ENCODE assay signal across 8 mouse cellular contexts in genomic region chr9:70657013-70657967, GRCm38 (mm10). TPM values are rescaled to one million over a fixed set of nuclear protein-coding genes. Genes with fewer than 3 reads are reported as not detected.
DNase-seq lines count a peak whose midpoint lies in the region; ATAC-seq and TF ChIP-seq lines count a peak whose summit lies in the region.

TSS of gene Mindy2 (minus strand) at chr9:70657174.

- peak; percentile 92 for DNase-seq in 3T3-L1 (ENCODE audit: low read depth, low spot score)
- DNase-seq in adrenal gland, postnatal 4 days (ENCODE audit: low spot score in 2 of 2) = peak; percentile 94 to 98
- peak; percentile 98 for DNase-seq in embryonic facial prominence, embryonic 14.5 days (ENCODE audit: low spot score)
- DNase-seq in heart, adult 8-10 months (ENCODE audit: low spot score) = peak; percentile 94
- DNase-seq in kidney, adult 9 months = peak; percentile 97
- DNase-seq in limb, embryonic 14.5 days (ENCODE audit: low spot score) = peak; percentile 95
- DNase-seq in midbrain, postnatal 0 days (ENCODE audit: low spot score) = peak; percentile 98
- DNase-seq in spleen, postnatal 14 days (ENCODE audit: low spot score in 2 of 2) = peak; percentile 99

- TF ChIP-seq CTCF in midbrain, postnatal 0 days (IDR thresholded peaks at IDR 0.05) = no peak

- no peaks in the 10 kb centered on the region for H3K27me3 ChIP-seq in embryonic facial prominence, embryonic 14.5 days (replicated peaks; ENCODE audit: control insufficient read depth, insufficient read depth, low read length)
- H3K27me3 ChIP-seq in limb, embryonic 14.5 days (ENCODE audit: control insufficient read depth, insufficient read depth, low read length) = no peaks in the 10 kb centered on the region
- H3K27me3 ChIP-seq in midbrain, postnatal 0 days (ENCODE audit: insufficient read depth, low read length) = no peaks in the 10 kb centered on the region

- peak within 1 kb of the TSS; percentile 95 for H3K27ac ChIP-seq in embryonic facial prominence, embryonic 14.5 days (replicated peaks; ENCODE audit: low read depth, low read length)
- H3K27ac ChIP-seq in limb, embryonic 14.5 days (replicated peaks; ENCODE audit: low read depth, low read length) = peak within 1 kb of the TSS; percentile 88
- peak within 1 kb of the TSS; percentile 96 for H3K27ac ChIP-seq in midbrain, postnatal 0 days (ENCODE audit: low read depth, low read length)

- peak within 1 kb of the TSS; percentile 88 for H3K4me3 ChIP-seq in embryonic facial prominence, embryonic 14.5 days (ENCODE audit: low read depth, low read length)
- H3K4me3 ChIP-seq in limb, embryonic 14.5 days (replicated peaks; ENCODE audit: low read length) = peak within 1 kb of the TSS; percentile 87
- H3K4me3 ChIP-seq in midbrain, postnatal 0 days (ENCODE audit: low read depth, low read length) = peak within 1 kb of the TSS; percentile 99

- peak within 1 kb of the TSS; percentile 90 for H3K9ac ChIP-seq in embryonic facial prominence, embryonic 14.5 days (ENCODE audit: low read depth, low read length)
- peak within 1 kb of the TSS; percentile 82 for H3K9ac ChIP-seq in limb, embryonic 14.5 days (ENCODE audit: low read depth, low read length, severe bottlenecking)
- peak within 1 kb of the TSS; percentile 95 for H3K9ac ChIP-seq in midbrain, postnatal 0 days (replicated peaks; ENCODE audit: low read length, poor library complexity, severe bottlenecking)

- TF ChIP-seq POLR2A in limb, embryonic 14.5 days (IDR thresholded peaks at IDR 0.05; ENCODE audit: borderline replicate concordance, extremely low read depth, insufficient read depth, insufficient read length) = peak; percentile 90; the same call in 1 of the 2 replicates

- 2% methylated on average over 48 of the region's 67 CpGs for WGBS in embryonic facial prominence, embryonic 14.5 days
- WGBS in limb, embryonic 14.5 days = 2% methylated on average over 65 of the region's 67 CpGs
- 2% methylated on average over 59 of the region's 67 CpGs for whole genome bisulfite sequencing in midbrain, postnatal 0 days

- peak; percentile 97 for ATAC-seq in embryonic facial prominence, embryonic 14.5 days (ENCODE audit: low read depth)
- peak; percentile 99 for ATAC-seq in limb, embryonic 14.5 days (ENCODE audit: low FRiP score, low read depth)
- ATAC-seq in midbrain, postnatal 0 days (ENCODE audit: low FRiP score) = peak; percentile 97

- peaks cover 19% of the 10 kb centered on the region for H3K4me1 ChIP-seq in embryonic facial prominence, embryonic 14.5 days (ENCODE audit: control insufficient read depth, insufficient read depth, low read length)
- H3K4me1 ChIP-seq in limb, embryonic 14.5 days (ENCODE audit: control insufficient read depth, insufficient read depth, low read length) = peaks cover 12% of the 10 kb centered on the region; the same call in 1 of the 2 replicates
- peaks cover 9% of the 10 kb centered on the region; the same call in 1 of the 2 replicates for H3K4me1 ChIP-seq in midbrain, postnatal 0 days (ENCODE audit: insufficient read depth, low read length)

- no peaks in the 10 kb centered on the region for H3K9me3 ChIP-seq in embryonic facial prominence, embryonic 14.5 days (ENCODE audit: control insufficient read depth, low read length)
- H3K9me3 ChIP-seq in limb, embryonic 14.5 days (ENCODE audit: control insufficient read depth, low read length) = no peaks in the 10 kb centered on the region
- no peaks in the 10 kb centered on the region for H3K9me3 ChIP-seq in midbrain, postnatal 0 days (ENCODE audit: low read length)

- no peaks in the 10 kb centered on the region for H3K36me3 ChIP-seq in embryonic facial prominence, embryonic 14.5 days (ENCODE audit: control insufficient read depth, insufficient read depth, low read length)
- no peaks in the 10 kb centered on the region for H3K36me3 ChIP-seq in limb, embryonic 14.5 days (ENCODE audit: control insufficient read depth, insufficient read depth, low read length)
- H3K36me3 ChIP-seq in midbrain, postnatal 0 days (ENCODE audit: insufficient read depth, low read length) = no peaks in the 10 kb centered on the region

- H3K4me2 ChIP-seq in embryonic facial prominence, embryonic 14.5 days (ENCODE audit: low read depth, low read length) = peak within 1 kb of the TSS; percentile 88
- peak within 1 kb of the TSS; percentile 88 for H3K4me2 ChIP-seq in limb, embryonic 14.5 days (replicated peaks; ENCODE audit: low read depth, low read length, severe bottlenecking)
- H3K4me2 ChIP-seq in midbrain, postnatal 0 days (ENCODE audit: low read depth, low read length, poor library complexity, severe bottlenecking) = peak within 1 kb of the TSS; percentile 67

RNA-seq across cellular contexts. Expression of gene Mindy2, which starts in this region (rescaled TPM):
- 10 to 100 TPM; 17.8 to 19.0 TPM for total RNA-seq in adrenal gland, postnatal 4 days (2021)
- polyA plus RNA-seq in embryonic facial prominence, embryonic 14.5 days (2014; fragmentation: Nextera tagmentation; extraction: Ambion mirVana) = 15.3 and 15.5 TPM in 2 replicates
- total RNA-seq in heart, adult 8-10 months (2022) = 10 to 100 TPM; 32.6 to 36.5 (median 33.9) TPM
- 6.1 and 6.3 TPM in 2 replicates for polyA plus RNA-seq in limb, embryonic 14.5 days (2012; rRNA removed)
- polyA plus RNA-seq in limb, embryonic 14.5 days (2014; fragmentation: Nextera tagmentation; extraction: Ambion mirVana) = 13.0 and 13.1 TPM in 2 replicates
- total RNA-seq in midbrain, postnatal 0 days (2014; rRNA removed) = 44.1 and 51.6 TPM in 2 replicates
- 17.5 and 19.9 TPM in 2 replicates for polyA plus RNA-seq in midbrain, postnatal 0 days (2015; fragmentation: Nextera tagmentation; extraction: Ambion mirVana)

Comparison
In these comparisons a context has a peak if more than half of its experiments do, and no peak if none do; other contexts are left out.
1. Peak in every context shown above with its lines: DNase-seq, ATAC-seq, H3K4me3 ChIP-seq and H3K27ac ChIP-seq.